Mouse (Mus musculus) forebrain, postnatal 0 days (tissue): ENCODE measurements around the gene Fnbp1. TPM values are rescaled to one million over a fixed set of nuclear protein-coding genes. Genes with fewer than 3 reads are reported as not detected.

ENCODE experiments used
- ATAC-seq: fragments of 200-750 bp; cut with Nextera tagmentation; 2 replicates; pipeline ENCODE4 v1.8.0; 2017; ENCODE audit warnings: mild to moderate bottlenecking, moderate library complexity
- DNase-seq: peaks from one replicate; pipeline ENCODE4 v3.0.0-alpha.2; 2015
- H3K27ac ChIP-seq: fragments of 300-500 bp; sonication (generic); 2 replicates; pipeline ENCODE4 v1.5.1; 2014; ENCODE audit warnings: low read depth, mild to moderate bottlenecking, antibody characterized with exemption, low read length, moderate library complexity, mixed read lengths
- H3K27me3 ChIP-seq: fragments of 300-500 bp; sonication (generic); 2 replicates; pipeline ENCODE4 v1.6.1; 2014; ENCODE audit warnings: mild to moderate bottlenecking, low read length, mixed read lengths; ENCODE audit not compliant: insufficient read depth
- H3K36me3 ChIP-seq: fragments of 300-500 bp; sonication (generic); 2 replicates; pipeline ENCODE4 v1.6.1; 2014; ENCODE audit warnings: mild to moderate bottlenecking, moderate library complexity; ENCODE audit not compliant: insufficient read depth
- H3K4me1 ChIP-seq: fragments of 300-500 bp; sonication (generic); 2 replicates; pipeline ENCODE4 v1.6.1; 2014; ENCODE audit warnings: antibody characterized with exemption; ENCODE audit not compliant: insufficient read depth
- H3K4me2 ChIP-seq: fragments of 300-500 bp; sonication (generic); 2 replicates; pipeline ENCODE4 v1.6.1; 2014; ENCODE audit warnings: low read depth, mild to moderate bottlenecking, moderate library complexity
- H3K4me3 ChIP-seq: fragments of 300-500 bp; sonication (generic); 2 replicates; pipeline ENCODE4 v1.5.1; 2014; ENCODE audit warnings: low read depth, low read length, mixed read lengths
- H3K9ac ChIP-seq: fragments of 300-500 bp; sonication (generic); 2 replicates; pipeline ENCODE4 v1.6.1; 2014; ENCODE audit warnings: mild to moderate bottlenecking
- H3K9me3 ChIP-seq: fragments of 300-500 bp; sonication (generic); 2 replicates; pipeline ENCODE4 v1.6.1; 2016; ENCODE audit warnings: low read length
- CTCF ChIP-seq: sonication (generic); IDR thresholded peaks from 2 replicates; pipeline ENCODE4 v1.5.1; 2016; ENCODE audit warnings: antibody characterized with exemption, control low read depth, low read depth
- WGBS: fragments of 180-500 bp; shearing (Covaris S2); extraction: QIAGEN DNeasy Blood & Tissue Kit; methylation state at CpG from one replicate; pipeline ENCODE4 v1.1.7; 2014; 5-methylcytosine and 5-hydroxymethylcytosine counted together
- polyA plus RNA-seq: library from polyadenylated mRNA; unstranded; fragments of >200 nt; fragmentation: Nextera tagmentation; extraction: Ambion mirVana; gene quantifications from 2 replicates; pipeline ENCODE4 v1.2.1, GENCODE M21; 2015
- total RNA-seq: library from RNA; depleted of rRNA; stranded (reverse); fragments of >200 nt; gene quantifications from 2 replicates; pipeline ENCODE4 v1.2.3, GENCODE M21; 2014

Fnbp1 gene
- total and polyA plus RNA-seq, 2 experiments from 2014 or later, result 13.3 to 20.1 TPM

GRCm38 (mm10) chr2:31052441-31052840 lies 89.4 kb downstream of the Fnbp1 start:
- Histone ChIP-seq H3K9me3 (no peaks in the 10 kb centered on the region), H3K4me2 (no peak overlapping the region), H3K27ac (no peak overlapping the region), H3K4me3 (no peak overlapping the region), H3K27me3 (no peaks in the 10 kb centered on the region), H3K9ac (no peak overlapping the region), H3K36me3 (peaks cover 53% of the 10 kb centered on the region), H3K4me1 (no peaks in the 10 kb centered on the region)
- no peak for TF ChIP-seq CTCF
- DNase-seq (no peak), ATAC-seq (no peak)
- 92% methylated on average over 10 of the region's 10 CpGs for WGBS

GRCm38 (mm10) chr2:31048037-31048436 lies 93.8 kb downstream of the Fnbp1 start:
- H3K4me3 ChIP-seq, result no peak overlapping the region
- WGBS, result 90% methylated on average over 6 of the region's 6 CpGs
- H3K27ac ChIP-seq, result no peak overlapping the region
- no peaks in the 10 kb centered on the region for H3K4me1 ChIP-seq
- H3K36me3 ChIP-seq, result peaks cover 23% of the 10 kb centered on the region
- ATAC-seq (no peak), DNase-seq (no peak)
- no peak for TF ChIP-seq CTCF
- no peak overlapping the region for H3K9ac ChIP-seq
- no peak overlapping the region for H3K4me2 ChIP-seq
- H3K9me3 ChIP-seq, result no peaks in the 10 kb centered on the region
- H3K27me3 ChIP-seq, result no peaks in the 10 kb centered on the region

- Histone ChIP-seq H3K4me1 (no peaks in the 10 kb centered on the region), H3K27ac (no peak overlapping the region), H3K9ac (no peak overlapping the region), H3K4me2 (no peak overlapping the region), H3K9me3 (no peaks in the 10 kb centered on the region), H3K4me3 (no peak overlapping the region), H3K36me3 (peaks cover 14% of the 10 kb centered on the region), H3K27me3 (no peaks in the 10 kb centered on the region)
- no peak for TF ChIP-seq CTCF
- DNase-seq (no peak), ATAC-seq (no peak)
- 100% methylated on average over 1 of the region's 1 CpGs for WGBS
Observed at GRCm38 (mm10) chr2:31043856-31044255, 98.0 kb downstream of the Fnbp1 start.

- Histone ChIP-seq H3K4me2 (no peak overlapping the region), H3K4me1 (no peaks in the 10 kb centered on the region), H3K27ac (no peak overlapping the region), H3K27me3 (no peaks in the 10 kb centered on the region), H3K36me3 (peaks cover 21% of the 10 kb centered on the region), H3K4me3 (no peak overlapping the region), H3K9ac (no peak overlapping the region), H3K9me3 (no peaks in the 10 kb centered on the region)
- ATAC-seq (no peak), DNase-seq (no peak)
- no peak for TF ChIP-seq CTCF
- WGBS, result 92% methylated on average over 6 of the region's 6 CpGs
Observed at GRCm38 (mm10) chr2:31042881-31043280, 98.9 kb downstream of the Fnbp1 start.

GRCm38 (mm10) chr2:31041386-31041785 lies 100.4 kb downstream of the Fnbp1 start:
- peaks cover 23% of the 10 kb centered on the region for H3K36me3 ChIP-seq
- H3K9ac ChIP-seq, result no peak overlapping the region
- H3K27me3 ChIP-seq, result no peaks in the 10 kb centered on the region
- DNase-seq (no peak), ATAC-seq (no peak)
- H3K9me3 ChIP-seq, result no peaks in the 10 kb centered on the region
- no peak overlapping the region for H3K4me2 ChIP-seq
- H3K4me3 ChIP-seq, result no peak overlapping the region
- no peak for TF ChIP-seq CTCF
- no peaks in the 10 kb centered on the region for H3K4me1 ChIP-seq
- 86% methylated on average over 6 of the region's 6 CpGs for WGBS
- H3K27ac ChIP-seq, result no peak overlapping the region

GRCm38 (mm10) chr2:31040487-31040886 lies 101.3 kb downstream of the Fnbp1 start:
- WGBS, result 90% methylated on average over 3 of the region's 3 CpGs
- H3K27ac ChIP-seq, result no peak overlapping the region
- H3K27me3 ChIP-seq, result no peaks in the 10 kb centered on the region
- no peak overlapping the region for H3K4me3 ChIP-seq
- H3K4me1 ChIP-seq, result no peaks in the 10 kb centered on the region
- TF ChIP-seq CTCF, result no peak
- H3K36me3 ChIP-seq, result peaks cover 29% of the 10 kb centered on the region
- no peaks in the 10 kb centered on the region for H3K9me3 ChIP-seq
- no peak for ATAC-seq
- no peak overlapping the region for H3K9ac ChIP-seq
- no peak for DNase-seq
- no peak overlapping the region for H3K4me2 ChIP-seq

- Histone ChIP-seq H3K4me1 (no peaks in the 10 kb centered on the region), H3K27ac (no peak overlapping the region), H3K9ac (no peak overlapping the region), H3K36me3 (peaks cover 33% of the 10 kb centered on the region), H3K27me3 (no peaks in the 10 kb centered on the region), H3K4me3 (no peak overlapping the region), H3K4me2 (no peak overlapping the region), H3K9me3 (no peaks in the 10 kb centered on the region)
- no peak for DNase-seq
- peak; percentile 24; the same call in 1 of the 2 replicates for TF ChIP-seq CTCF
- WGBS, result 99% methylated on average over 3 of the region's 3 CpGs
- no peak for ATAC-seq
Observed at GRCm38 (mm10) chr2:31040043-31040442, 101.8 kb downstream of the Fnbp1 start.

GRCm38 (mm10) chr2:31036811-31037210 lies 105.0 kb downstream of the Fnbp1 start:
- no peaks in the 10 kb centered on the region for H3K27me3 ChIP-seq
- H3K9me3 ChIP-seq, result no peaks in the 10 kb centered on the region
- no peak overlapping the region for H3K27ac ChIP-seq
- H3K36me3 ChIP-seq, result peaks cover 59% of the 10 kb centered on the region
- H3K9ac ChIP-seq, result no peak overlapping the region
- DNase-seq (no peak), ATAC-seq (no peak)
- 97% methylated on average over 6 of the region's 6 CpGs for WGBS
- no peak overlapping the region for H3K4me3 ChIP-seq
- H3K4me1 ChIP-seq, result no peaks in the 10 kb centered on the region
- no peak for TF ChIP-seq CTCF
- no peak overlapping the region for H3K4me2 ChIP-seq
